Mouse (Mus musculus) lung, embryonic 14.5 days (tissue): Measurements from ENCODE around the gene Zfp729b. TPM values are rescaled to one million over a fixed set of nuclear protein-coding genes. Genes with fewer than 3 reads are reported as not detected.

Experiments
- ATAC-seq: fragments of 200-750 bp; cut with Nextera tagmentation; 2 replicates; pipeline ENCODE4 v1.8.0; 2017; ENCODE audit warnings: mild to moderate bottlenecking, moderate TSS enrichment, moderate library complexity; ENCODE audit not compliant: insufficient read depth
- DNase-seq: peaks from one replicate; pipeline ENCODE4 v3.0.0-alpha.2; 2015
- H3K27ac ChIP-seq: fragments of 300-500 bp; sonication (generic); 2 replicates; pipeline ENCODE4 v1.5.1; 2014; ENCODE audit warnings: low read depth, mild to moderate bottlenecking, moderate library complexity
- H3K27me3 ChIP-seq: fragments of 300-500 bp; sonication (generic); 2 replicates; pipeline ENCODE4 v1.6.1; 2014; ENCODE audit warnings: low read length, control low read depth; ENCODE audit not compliant: insufficient read depth
- H3K36me3 ChIP-seq: fragments of 300-500 bp; sonication (generic); 2 replicates; pipeline ENCODE4 v1.6.1; 2014; ENCODE audit warnings: control low read depth; ENCODE audit not compliant: insufficient read depth
- H3K4me1 ChIP-seq: fragments of 300-500 bp; sonication (generic); 2 replicates; pipeline ENCODE4 v1.6.1; 2014; ENCODE audit warnings: antibody characterized with exemption, control low read depth; ENCODE audit not compliant: insufficient read depth
- H3K4me2 ChIP-seq: fragments of 300-500 bp; sonication (generic); 2 replicates; pipeline ENCODE4 v1.6.1; 2014; ENCODE audit warnings: mild to moderate bottlenecking
- H3K4me3 ChIP-seq: fragments of 300-500 bp; sonication (generic); 2 replicates; pipeline ENCODE4 v1.5.1; 2014; ENCODE audit warnings: low read depth, low read length
- H3K9ac ChIP-seq: fragments of 300-500 bp; sonication (generic); 2 replicates; pipeline ENCODE4 v1.6.1; 2014
- H3K9me3 ChIP-seq: fragments of 300-500 bp; sonication (generic); 2 replicates; pipeline ENCODE4 v1.6.1; 2016; ENCODE audit warnings: low read depth, low read length, control low read depth
- CTCF ChIP-seq: IDR thresholded peaks from 2 replicates; pipeline ENCODE4 v1.5.1; 2016; ENCODE audit warnings: antibody characterized with exemption, low read depth
- WGBS: fragments of 180-500 bp; shearing (Covaris S2); extraction: QIAGEN DNeasy Blood & Tissue Kit; methylation state at CpG from one replicate; pipeline ENCODE4 v1.1.7; 2014; 5-methylcytosine and 5-hydroxymethylcytosine counted together
- polyA plus RNA-seq: library from polyadenylated mRNA; unstranded; fragments of >200 nt; fragmentation: Nextera tagmentation; extraction: Ambion mirVana; gene quantifications from 2 replicates; pipeline ENCODE4 v1.2.1, GENCODE M21; 2014

Zfp729b gene
- polyA plus RNA-seq, result 4.4 and 4.7 TPM in 2 replicates

DNA sequence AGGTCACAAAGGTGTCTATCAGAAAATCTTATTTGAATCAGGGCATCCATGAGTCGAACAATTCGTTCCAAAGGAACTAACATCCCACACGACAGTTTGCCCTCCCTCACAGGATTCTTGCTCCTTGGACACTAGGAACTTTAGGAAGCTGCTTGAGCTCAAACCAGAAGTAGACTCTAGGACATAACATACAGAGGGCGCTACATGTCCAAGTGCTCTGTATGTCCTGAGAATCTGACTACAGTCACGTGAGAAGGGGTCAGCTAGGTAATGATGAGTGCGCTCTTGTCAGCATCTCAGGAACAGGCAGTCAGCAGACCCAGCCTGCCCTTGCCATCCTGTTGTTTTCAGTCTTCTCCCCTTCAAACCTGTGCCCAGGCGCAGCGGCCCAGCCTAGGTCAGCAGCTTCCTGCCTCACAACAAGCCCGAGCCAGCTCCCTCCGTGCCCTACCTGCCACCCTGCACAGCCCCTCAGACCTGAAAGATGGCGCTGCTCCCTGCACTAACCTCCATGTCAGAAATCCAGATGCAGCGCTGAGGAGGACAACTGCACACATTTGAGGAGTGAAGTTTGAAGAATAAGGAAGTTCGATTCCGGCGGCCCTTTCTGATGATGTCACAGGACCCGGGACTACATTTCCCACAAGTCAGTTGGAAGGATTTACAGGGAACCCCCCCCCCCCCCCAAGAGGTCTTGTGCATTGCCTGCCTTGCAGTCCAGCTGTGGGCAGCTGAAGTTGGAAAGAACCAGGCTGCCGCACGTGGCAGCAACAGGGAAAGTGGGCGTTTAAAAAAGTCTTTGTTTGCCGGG, at the start of gene Zfp729b:
TSS of gene Zfp729b (minus strand) at position 642 of the 811 bp plus-strand sequence.
- Histone ChIP-seq H3K4me1 (no peaks in the 10 kb centered on the region), H3K4me2 (peak within 1 kb of the TSS; percentile 67), H3K27ac (peak within 1 kb of the TSS; percentile 72), H3K36me3 (no peaks in the 10 kb centered on the region), H3K9me3 (no peaks in the 10 kb centered on the region), H3K27me3 (no peaks in the 10 kb centered on the region), H3K4me3 (peak within 1 kb of the TSS; percentile 66), H3K9ac (peak within 1 kb of the TSS; percentile 66)
- WGBS, result 2% methylated on average over 20 of the region's 20 CpGs
- ATAC-seq (peak; percentile 98), DNase-seq (peak; percentile 94)
- TF ChIP-seq CTCF, result peak; percentile 55

DNA sequence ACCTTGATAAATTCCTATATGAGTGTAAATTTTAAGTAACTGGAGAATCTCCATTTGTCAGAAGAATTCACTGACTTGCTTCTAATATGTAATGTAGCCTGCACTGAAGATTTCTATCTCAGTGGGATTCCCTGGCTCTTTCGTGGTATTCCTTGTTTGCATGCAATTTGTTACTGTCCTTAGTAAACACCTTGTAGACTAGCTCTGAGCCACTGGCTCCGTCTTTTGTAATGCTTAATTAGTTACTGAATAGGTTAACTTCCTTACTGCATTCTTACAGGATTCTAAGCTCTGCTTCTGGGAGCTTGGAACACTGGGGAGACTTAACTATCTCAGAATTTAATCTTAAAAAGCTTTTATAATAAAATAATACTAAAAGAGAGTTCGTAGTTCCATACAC, 43.0 kb upstream of the Zfp729b start:
- Histone ChIP-seq H3K4me1 (no peaks in the 10 kb centered on the region), H3K9ac (no peak overlapping the region), H3K9me3 (no peaks in the 10 kb centered on the region), H3K36me3 (no peaks in the 10 kb centered on the region), H3K27me3 (no peaks in the 10 kb centered on the region), H3K27ac (no peak overlapping the region), H3K4me2 (no peak overlapping the region), H3K4me3 (no peak overlapping the region)
- TF ChIP-seq CTCF, result no peak
- no peak for ATAC-seq
- no peak for DNase-seq
- 50% methylated on average over 3 of the region's 3 CpGs for WGBS

DNA sequence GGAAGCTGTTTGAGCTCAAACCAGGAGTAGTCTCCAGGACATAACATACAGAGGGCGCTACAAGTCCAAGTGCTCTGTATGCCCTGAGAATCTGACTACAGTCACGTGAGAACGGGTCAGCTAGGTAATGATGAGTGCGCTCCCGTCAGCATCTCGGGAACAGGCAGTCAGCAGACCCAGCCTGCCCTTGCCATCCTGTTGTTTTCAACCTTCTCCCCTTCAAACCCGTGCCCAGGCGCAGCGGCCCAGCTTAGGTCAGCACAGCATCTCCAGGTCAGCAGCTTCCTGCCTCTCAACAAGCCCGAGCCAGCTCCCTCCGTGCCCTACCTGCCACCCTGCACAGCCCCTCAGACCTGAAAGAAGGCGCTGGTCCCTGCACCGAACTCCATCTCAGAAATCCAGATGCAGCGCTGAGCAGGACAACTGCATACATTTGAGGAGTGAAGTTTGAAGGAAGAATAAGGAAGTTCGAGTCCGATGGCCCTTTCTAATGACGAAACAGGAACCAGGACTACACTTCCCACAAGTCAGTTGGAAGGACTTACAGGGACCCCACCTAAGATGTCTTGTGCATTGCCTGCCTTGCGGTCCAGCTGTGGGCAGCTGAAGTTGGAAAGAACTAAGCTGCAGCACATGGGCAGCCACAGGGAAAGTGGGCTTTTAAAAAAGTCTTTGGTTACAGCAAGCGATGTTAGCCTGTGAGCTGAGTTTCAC, 27.9 kb upstream of the Zfp729b start, which contains the start of the genes Gm49345 and Zfp729a:
TSS of gene Gm49345 (minus strand) at position 476 of the 714 bp plus-strand sequence.
TSS of gene Zfp729a (minus strand) at position 498 of the 714 bp plus-strand sequence.
- 0% methylated on average over 19 of the region's 19 CpGs for WGBS
- ATAC-seq, result peak; percentile 100

DNA sequence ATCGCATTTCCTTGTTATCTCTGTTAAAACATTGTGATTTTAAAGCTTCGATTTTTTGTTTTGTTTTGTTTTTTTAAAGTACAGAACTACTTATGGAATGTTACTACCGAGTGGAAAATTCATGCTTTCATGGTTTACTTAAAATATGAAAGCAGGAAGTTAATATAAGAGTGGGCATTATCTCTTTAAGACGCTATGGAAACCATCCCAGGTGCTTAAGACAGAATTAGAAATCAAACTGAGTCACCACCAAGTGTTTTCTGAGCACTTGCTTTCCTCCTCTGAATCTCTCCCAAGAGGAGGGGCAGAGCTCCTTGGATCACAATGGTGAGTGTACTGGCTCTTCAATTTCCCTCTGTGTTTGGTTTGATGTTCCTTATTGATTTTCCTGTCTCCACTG, 601 bp upstream of the Zfp729b start:
- Histone ChIP-seq H3K4me3 (peak overlapping the region; percentile 66; the same call in 1 of the 2 replicates), H3K27ac (no peak overlapping the region), H3K9me3 (no peaks in the 10 kb centered on the region), H3K4me2 (no peak overlapping the region), H3K4me1 (no peaks in the 10 kb centered on the region), H3K27me3 (no peaks in the 10 kb centered on the region), H3K36me3 (no peaks in the 10 kb centered on the region), H3K9ac (no peak overlapping the region)
- DNase-seq (peak; percentile 16), ATAC-seq (no peak)
- TF ChIP-seq CTCF, result no peak
- WGBS, result 86% methylated on average over 4 of the region's 4 CpGs

More for the DNA sequence above, 27.9 kb upstream of the Zfp729b start, which contains the start of the genes Gm49345 and Zfp729a:
- peak within 1 kb of the TSS; percentile 78 for H3K4me3 ChIP-seq
- no peaks in the 10 kb centered on the region for H3K9me3 ChIP-seq
- no peaks in the 10 kb centered on the region for H3K4me1 ChIP-seq
- no peaks in the 10 kb centered on the region for H3K36me3 ChIP-seq
- TF ChIP-seq CTCF, result peak; percentile 70
- peak within 1 kb of the TSS; percentile 60 for H3K4me2 ChIP-seq
- DNase-seq, result peak; percentile 95
- H3K27ac ChIP-seq, result peak within 1 kb of the TSS; percentile 69; the same call in 1 of the 2 replicates
- H3K27me3 ChIP-seq, result no peaks in the 10 kb centered on the region
- H3K9ac ChIP-seq, result peak within 1 kb of the TSS; percentile 74

DNA sequence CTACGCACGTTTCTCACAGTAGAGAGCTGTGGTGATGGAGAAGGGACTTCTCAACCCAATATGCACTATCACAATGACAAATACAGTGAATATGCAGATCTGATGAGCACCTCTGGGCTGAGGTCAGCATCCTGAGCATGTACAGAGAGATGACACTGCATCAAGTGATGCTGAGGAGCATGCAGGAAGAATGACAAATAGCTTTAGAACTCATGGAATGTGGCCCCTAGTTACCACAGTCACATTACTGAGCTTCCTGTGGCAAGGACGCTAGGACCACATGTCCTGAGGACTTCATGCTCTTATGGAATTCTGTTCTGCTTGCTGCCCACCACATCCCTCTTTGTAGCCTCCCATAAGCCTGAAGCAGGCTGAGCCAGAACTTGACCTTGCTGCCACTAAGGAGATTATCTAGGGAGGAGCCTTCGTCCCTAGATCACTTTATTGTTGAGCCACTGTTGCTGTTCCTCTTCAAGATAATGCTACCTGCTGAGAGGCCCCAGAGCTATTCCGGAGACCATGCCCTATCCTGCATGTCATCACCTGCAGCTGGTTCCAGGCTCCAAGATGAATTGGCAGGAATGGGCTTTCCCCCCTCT, 36.8 kb downstream of the Zfp729b start:
- H3K36me3 ChIP-seq, result no peaks in the 10 kb centered on the region
- H3K4me2 ChIP-seq, result no peak overlapping the region
- WGBS, result 68% methylated on average over 5 of the region's 5 CpGs
- ATAC-seq (no peak), DNase-seq (no peak)
- no peak for TF ChIP-seq CTCF
- H3K4me3 ChIP-seq, result no peak overlapping the region
- H3K27ac ChIP-seq, result no peak overlapping the region
- no peaks in the 10 kb centered on the region for H3K9me3 ChIP-seq
- no peaks in the 10 kb centered on the region for H3K27me3 ChIP-seq
- no peaks in the 10 kb centered on the region for H3K4me1 ChIP-seq
- no peak overlapping the region for H3K9ac ChIP-seq

DNA sequence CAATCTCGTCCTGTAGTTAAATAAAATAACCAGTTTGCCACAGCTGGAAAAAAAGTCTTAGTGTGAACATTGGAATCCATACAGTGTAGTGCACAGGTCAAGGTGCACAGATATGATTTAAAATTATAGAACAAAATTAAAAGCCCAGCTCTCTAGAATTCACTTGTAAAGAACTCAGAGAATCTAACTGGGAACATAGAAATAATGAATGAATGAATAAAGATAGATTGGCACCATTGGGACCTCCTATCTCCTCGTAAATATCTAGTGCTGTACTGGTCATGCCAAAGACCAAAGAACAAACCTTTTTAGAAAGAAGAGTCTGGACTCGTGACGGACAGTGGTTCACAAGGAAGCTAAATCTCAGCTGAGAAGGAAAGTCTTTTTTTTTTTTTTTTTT, 55.8 kb downstream of the Zfp729b start, which contains the start of gene Zfp748:
TSS of gene Zfp748 (minus strand) at position 101 of the 400 bp plus-strand sequence.
- no peaks in the 10 kb centered on the region for H3K36me3 ChIP-seq
- DNase-seq (no peak), ATAC-seq (no peak)
- no peaks in the 10 kb centered on the region for H3K27me3 ChIP-seq
- 70% methylated on average over 4 of the region's 4 CpGs for whole genome bisulfite sequencing
- H3K27ac ChIP-seq, result peak within 1 kb of the TSS; percentile 95
- no peaks in the 10 kb centered on the region for H3K9me3 ChIP-seq
- H3K4me2 ChIP-seq, result peak within 1 kb of the TSS; percentile 79
- no peak for TF ChIP-seq CTCF
- peak within 1 kb of the TSS; percentile 88 for H3K9ac ChIP-seq
- H3K4me1 ChIP-seq, result no peaks in the 10 kb centered on the region
- H3K4me3 ChIP-seq, result peak within 1 kb of the TSS; percentile 87
